Mouse (Mus musculus): ENCODE results near the gene Cblc. TPM values are rescaled to one million over a fixed set of nuclear protein-coding genes. Genes with fewer than 3 reads are reported as not detected.
A peak's percentile ranks its signal among the peaks of the same experiment; 100 is the strongest.

Gene Cblc
- total and polyA plus RNA-seq, 2 experiments from 2014 or later: 0.46 TPM; not detected in 1

DNA sequence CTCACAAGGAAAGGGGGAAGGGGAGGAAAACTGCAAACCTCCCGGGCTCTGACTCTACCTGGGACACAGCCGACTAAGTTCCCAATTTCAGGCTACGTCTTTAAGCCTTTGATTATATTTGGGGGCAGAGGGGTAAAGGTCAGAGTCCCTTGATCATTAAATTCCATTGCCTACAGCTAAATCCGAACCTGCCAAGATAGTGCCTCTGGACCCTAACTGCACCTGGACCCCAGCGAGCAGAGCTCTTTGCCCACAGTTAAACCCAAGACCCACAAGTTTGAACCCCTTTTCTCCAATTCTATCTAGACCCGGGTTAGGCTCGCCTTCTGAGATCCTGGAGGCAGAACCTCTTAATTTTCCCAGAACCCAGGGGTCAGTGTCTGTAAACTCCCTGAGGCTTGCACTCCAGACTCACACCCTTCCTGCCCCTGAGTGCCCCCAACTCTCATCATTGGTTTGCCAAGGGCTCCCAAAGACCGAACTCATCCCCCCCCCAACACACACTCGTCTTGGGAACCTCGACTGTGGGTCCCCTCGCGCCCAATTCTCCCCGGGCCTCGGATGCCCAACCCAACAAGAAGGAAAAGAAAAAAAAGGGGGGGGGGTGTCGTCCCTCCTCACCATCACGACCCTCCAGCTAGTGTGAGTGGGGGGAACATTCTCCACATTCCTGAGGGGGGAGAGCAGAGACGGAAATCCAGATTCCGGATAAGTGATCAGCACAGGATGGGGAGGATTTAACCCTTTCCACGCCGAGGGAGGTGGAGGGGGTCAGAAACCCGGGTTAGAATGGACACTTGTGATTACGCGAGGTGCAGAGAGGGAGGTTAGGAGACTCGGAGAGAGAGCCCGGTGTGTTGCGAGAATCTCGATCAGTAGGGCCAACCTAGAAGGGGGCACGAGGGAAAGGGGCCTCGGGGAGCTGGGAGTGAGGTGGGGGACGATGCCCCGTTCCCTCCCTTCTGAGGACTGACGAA is 48.1 kb downstream of the Cblc start:
- under 1% methylated on average over 31 of the region's 32 CpGs for WGBS
- peak overlapping the region; percentile 89 for H3K27ac ChIP-seq
- H3K36me3 ChIP-seq (ENCODE audit: insufficient read depth, low read length): no peaks in the 10 kb centered on the region
- peak overlapping the region; percentile 91 for H3K4me2 ChIP-seq (ENCODE audit: low read depth, low read length)
- H3K9ac ChIP-seq (replicated peaks; ENCODE audit: low read length): peak overlapping the region; percentile 84
- peak; percentile 14 for ATAC-seq
- no peaks in the 10 kb centered on the region for H3K27me3 ChIP-seq (ENCODE audit: insufficient read depth, low read length)
- peaks cover 25% of the 10 kb centered on the region for H3K4me1 ChIP-seq (ENCODE audit: insufficient read depth, low read length)
- H3K9me3 ChIP-seq (ENCODE audit: low read length): no peaks in the 10 kb centered on the region
- no peak for TF ChIP-seq CTCF (IDR thresholded peaks at IDR 0.05; ENCODE audit: low read depth)
- H3K4me3 ChIP-seq (ENCODE audit: low read length): peak overlapping the region; percentile 84
- peak; percentile 27 for DNase-seq (ENCODE audit: low spot score)

DNA sequence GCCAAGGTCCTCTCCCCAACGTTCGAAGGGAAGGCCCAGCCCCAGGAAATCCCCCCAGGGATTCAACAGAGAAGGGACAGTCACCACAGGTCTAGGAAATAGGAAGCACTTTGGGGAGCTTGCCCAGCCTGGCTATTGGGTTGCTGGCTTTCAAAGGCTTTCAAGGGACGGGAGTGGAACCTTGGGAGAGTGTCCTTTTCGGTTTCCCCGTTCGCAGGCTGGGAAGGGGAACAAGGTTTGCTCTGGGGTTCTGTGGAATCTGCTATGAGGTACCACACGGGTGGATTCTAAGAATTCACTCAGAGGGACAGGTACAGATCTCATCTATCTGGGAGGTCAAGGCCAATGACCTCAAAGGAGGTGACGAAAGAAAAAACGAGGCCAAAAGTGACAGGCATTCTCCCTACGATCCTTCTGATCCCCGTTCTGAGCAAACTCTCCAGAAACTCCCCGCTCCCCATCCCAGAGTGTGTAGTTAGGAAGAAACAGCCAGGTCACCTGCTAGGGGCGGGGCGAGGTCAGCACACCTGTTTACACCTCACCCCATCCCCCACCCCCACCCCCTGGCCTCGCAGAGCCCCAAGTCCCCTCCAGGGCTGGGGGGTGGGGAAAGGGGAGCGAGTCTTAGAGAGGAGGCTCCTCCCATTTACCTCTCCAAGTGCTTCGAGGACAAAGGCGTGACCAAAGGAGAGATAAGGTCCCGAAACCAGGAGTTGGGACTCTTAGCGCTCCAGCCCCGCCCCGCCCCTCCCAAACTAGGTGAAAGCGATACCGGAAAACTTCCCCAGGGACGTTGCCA is 49.0 kb downstream of the Cblc start:
- peaks cover 25% of the 10 kb centered on the region for H3K4me1 ChIP-seq (ENCODE audit: insufficient read depth, low read length)
- no peak for TF ChIP-seq CTCF (IDR thresholded peaks at IDR 0.05; ENCODE audit: low read depth)
- DNase-seq (ENCODE audit: low spot score) (no peak), ATAC-seq (no peak)
- peak overlapping the region; percentile 84; the same call in 1 of the 2 replicates for H3K9ac ChIP-seq (replicated peaks; ENCODE audit: low read length)
- 10% methylated on average over 25 of the region's 25 CpGs for WGBS
- H3K4me3 ChIP-seq (ENCODE audit: low read length): peak overlapping the region; percentile 84
- no peaks in the 10 kb centered on the region for H3K27me3 ChIP-seq (ENCODE audit: insufficient read depth, low read length)
- peak overlapping the region; percentile 91 for H3K4me2 ChIP-seq (ENCODE audit: low read depth, low read length)
- H3K9me3 ChIP-seq (ENCODE audit: low read length): no peaks in the 10 kb centered on the region
- no peaks in the 10 kb centered on the region for H3K36me3 ChIP-seq (ENCODE audit: insufficient read depth, low read length)
- H3K27ac ChIP-seq: no peak overlapping the region

DNA sequence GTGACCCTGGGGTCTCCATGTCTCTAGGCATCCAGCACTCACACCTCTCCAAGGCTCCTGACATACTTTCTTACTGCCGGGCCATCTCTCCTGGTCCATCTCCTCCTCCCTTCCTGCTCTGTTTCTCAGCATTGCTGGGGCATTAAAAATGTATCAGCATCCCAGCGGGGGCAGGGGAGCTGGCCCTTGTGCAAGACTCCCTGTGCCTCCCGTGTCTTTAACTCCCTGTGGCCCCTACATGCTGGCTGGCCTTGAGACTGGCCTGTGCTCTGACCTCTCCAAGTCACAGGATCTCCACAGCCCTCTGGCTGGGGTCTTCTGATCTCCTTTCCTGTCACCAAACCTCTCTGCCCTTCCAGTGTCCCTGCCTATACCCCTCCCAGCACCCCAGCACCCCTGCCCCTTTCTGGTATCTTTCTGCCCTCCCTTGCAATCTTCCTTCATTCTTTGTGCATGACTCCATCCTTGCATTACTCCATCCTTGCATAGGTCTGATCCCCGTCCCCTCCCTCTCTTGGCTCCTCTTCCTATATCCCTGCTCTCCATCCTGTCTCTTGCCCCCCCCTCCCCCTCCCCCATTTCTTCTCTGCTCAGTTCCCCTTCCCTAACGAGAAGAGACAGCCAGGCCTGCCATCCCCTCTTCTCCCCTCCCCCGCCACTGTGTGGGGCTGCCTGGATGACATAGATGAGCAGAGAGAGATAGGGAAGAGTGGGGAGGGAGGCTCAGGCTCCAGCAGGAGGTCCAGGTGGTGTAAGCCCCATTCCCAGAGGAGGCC is 50.0 kb downstream of the Cblc start:
- H3K4me2 ChIP-seq (ENCODE audit: low read depth, low read length): peak overlapping the region; percentile 91
- H3K27ac ChIP-seq: peak overlapping the region; percentile 26; the same call in 1 of the 2 replicates
- WGBS: 28% methylated on average over 6 of the region's 6 CpGs
- no peak overlapping the region for H3K9ac ChIP-seq (replicated peaks; ENCODE audit: low read length)
- H3K27me3 ChIP-seq (ENCODE audit: insufficient read depth, low read length): no peaks in the 10 kb centered on the region
- ATAC-seq (no peak), DNase-seq (ENCODE audit: low spot score) (peak; percentile 48)
- H3K36me3 ChIP-seq (ENCODE audit: insufficient read depth, low read length): no peaks in the 10 kb centered on the region
- peaks cover 25% of the 10 kb centered on the region for H3K4me1 ChIP-seq (ENCODE audit: insufficient read depth, low read length)
- H3K4me3 ChIP-seq (ENCODE audit: low read length): no peak overlapping the region
- no peaks in the 10 kb centered on the region for H3K9me3 ChIP-seq (ENCODE audit: low read length)
- no peak for TF ChIP-seq CTCF (IDR thresholded peaks at IDR 0.05; ENCODE audit: low read depth)

DNA sequence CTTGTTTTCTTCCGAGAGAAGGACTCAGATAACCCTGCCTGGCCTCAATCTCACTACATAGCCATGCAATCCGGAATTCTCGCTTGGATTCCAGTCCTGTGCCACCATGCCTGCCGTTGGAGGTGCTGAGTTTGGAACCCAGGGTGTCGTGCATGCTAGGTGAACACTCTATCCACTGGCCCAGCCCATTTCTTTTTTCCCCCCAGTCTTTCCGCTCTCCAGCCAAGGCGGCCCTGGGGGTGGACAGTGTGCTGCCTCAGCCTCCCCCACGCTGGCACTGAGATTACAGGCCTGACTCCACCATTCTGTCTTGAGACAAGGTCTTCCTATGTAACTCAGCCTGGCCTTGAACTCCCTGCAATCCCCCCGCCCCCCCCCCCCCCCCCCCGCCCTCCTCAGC is 50.6 kb downstream of the Cblc start:
- H3K4me2 ChIP-seq (ENCODE audit: low read depth, low read length): no peak overlapping the region
- H3K27ac ChIP-seq: no peak overlapping the region
- DNase-seq (ENCODE audit: low spot score): no peak
- H3K27me3 ChIP-seq (ENCODE audit: insufficient read depth, low read length): no peaks in the 10 kb centered on the region
- peaks cover 25% of the 10 kb centered on the region for H3K4me1 ChIP-seq (ENCODE audit: insufficient read depth, low read length)
- no peaks in the 10 kb centered on the region for H3K36me3 ChIP-seq (ENCODE audit: insufficient read depth, low read length)
- 77% methylated on average over 9 of the region's 10 CpGs for WGBS
- TF ChIP-seq CTCF (IDR thresholded peaks at IDR 0.05; ENCODE audit: low read depth): no peak
- H3K9me3 ChIP-seq (ENCODE audit: low read length): no peaks in the 10 kb centered on the region
- H3K9ac ChIP-seq (replicated peaks; ENCODE audit: low read length): no peak overlapping the region
- ATAC-seq: no peak
- H3K4me3 ChIP-seq (ENCODE audit: low read length): no peak overlapping the region

DNA sequence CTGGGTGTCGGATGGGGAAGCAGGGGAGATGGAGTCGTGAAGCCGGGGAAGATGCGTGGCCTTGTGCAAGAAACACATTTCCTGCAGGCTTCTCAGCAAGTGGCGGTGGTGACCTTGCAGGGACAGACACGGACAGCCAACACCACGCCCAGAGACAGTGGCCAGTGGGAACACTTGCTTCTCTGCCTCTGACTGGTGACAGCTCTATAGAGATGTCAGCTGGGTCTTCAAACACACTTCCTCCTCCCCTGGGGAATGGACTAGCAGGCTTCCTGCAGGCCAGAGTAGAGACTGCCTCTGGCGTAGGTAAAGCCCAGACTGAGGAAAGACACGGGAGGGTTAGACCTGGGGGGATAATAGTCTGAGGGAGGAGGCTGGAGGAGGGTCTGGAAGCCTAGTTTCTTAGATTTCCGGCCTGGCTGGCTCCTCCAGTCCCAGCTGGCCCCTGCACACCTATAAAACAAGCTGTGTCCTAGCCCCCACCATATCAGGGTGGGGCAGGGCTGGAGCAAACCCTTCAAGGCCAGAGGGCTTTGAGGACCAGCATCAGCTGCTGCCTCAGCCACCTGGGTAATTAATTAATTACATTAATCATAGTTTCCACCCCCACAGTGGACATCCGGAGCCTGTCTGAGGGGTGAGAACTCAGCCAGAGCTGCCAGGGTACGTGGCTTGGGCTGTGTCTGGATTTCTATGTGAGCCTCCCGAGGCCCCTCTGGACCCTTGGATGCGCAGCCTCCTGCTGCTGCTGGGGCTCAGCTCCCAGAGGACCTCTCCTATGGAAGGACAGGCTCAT is 51.8 kb downstream of the Cblc start:
- no peak for DNase-seq (ENCODE audit: low spot score)
- H3K4me3 ChIP-seq (ENCODE audit: low read length): no peak overlapping the region
- H3K9ac ChIP-seq (replicated peaks; ENCODE audit: low read length): no peak overlapping the region
- H3K36me3 ChIP-seq (ENCODE audit: insufficient read depth, low read length): no peaks in the 10 kb centered on the region
- peak overlapping the region; percentile 1; the same call in 1 of the 2 replicates for H3K27ac ChIP-seq
- peaks cover 20% of the 10 kb centered on the region for H3K4me1 ChIP-seq (ENCODE audit: insufficient read depth, low read length)
- no peaks in the 10 kb centered on the region for H3K27me3 ChIP-seq (ENCODE audit: insufficient read depth, low read length)
- H3K9me3 ChIP-seq (ENCODE audit: low read length): no peaks in the 10 kb centered on the region
- ATAC-seq: no peak
- no peak overlapping the region for H3K4me2 ChIP-seq (ENCODE audit: low read depth, low read length)
- WGBS: 62% methylated on average over 14 of the region's 14 CpGs
- no peak for TF ChIP-seq CTCF (IDR thresholded peaks at IDR 0.05; ENCODE audit: low read depth)

All from hindbrain, postnatal 0 days (tissue).